Mouse (Mus musculus) forebrain, embryonic 12.5 days (tissue): ENCODE data around the gene Adgrl2. TPM values are rescaled to one million over a fixed set of nuclear protein-coding genes. Genes with fewer than 3 reads are reported as not detected.

Source experiments
- ATAC-seq: fragments of 200-750 bp; cut with Nextera tagmentation; 2 replicates; pipeline ENCODE4 v1.8.0; 2017; ENCODE audit warnings: moderate TSS enrichment; ENCODE audit not compliant: low FRiP score
- H3K27ac ChIP-seq: fragments of 300-500 bp; sonication (generic); 2 replicates; pipeline ENCODE4 v1.5.1; 2016; ENCODE audit warnings: mild to moderate bottlenecking
- H3K27me3 ChIP-seq: fragments of 300-500 bp; sonication (generic); 2 replicates; pipeline ENCODE4 v1.6.1; 2016; ENCODE audit warnings: mild to moderate bottlenecking
- H3K36me3 ChIP-seq: fragments of 300-500 bp; sonication (generic); replicated peaks from 2 replicates; pipeline ENCODE4 v1.6.1; 2016; ENCODE audit warnings: mild to moderate bottlenecking
- H3K4me1 ChIP-seq: fragments of 300-500 bp; sonication (generic); 2 replicates; pipeline ENCODE4 v1.6.1; 2016
- H3K4me2 ChIP-seq: fragments of 300-500 bp; sonication (generic); 2 replicates; pipeline ENCODE4 v1.6.1; 2016; ENCODE audit warnings: mild to moderate bottlenecking, moderate library complexity
- H3K4me3 ChIP-seq: fragments of 300-500 bp; sonication (generic); replicated peaks from 2 replicates; pipeline ENCODE4 v1.5.1; 2016; ENCODE audit warnings: mild to moderate bottlenecking
- H3K9ac ChIP-seq: fragments of 300-500 bp; sonication (generic); 2 replicates; pipeline ENCODE4 v1.6.1; 2016; ENCODE audit warnings: mild to moderate bottlenecking
- H3K9me3 ChIP-seq: fragments of 300-500 bp; sonication (generic); 2 replicates; pipeline ENCODE4 v1.6.1; 2016
- WGBS: fragments of 180-500 bp; shearing (Covaris S2); methylation state at CpG from one replicate; pipeline ENCODE4 v1.1.7; 2016; 5-methylcytosine and 5-hydroxymethylcytosine counted together
- polyA plus RNA-seq: library from polyadenylated mRNA; unstranded; fragments of >200 nt; fragmentation: Nextera tagmentation; extraction: Ambion mirVana; gene quantifications from 2 replicates; pipeline ENCODE4 v1.2.1, GENCODE M21; 2016

Adgrl2 gene
- polyA plus RNA-seq, 1 experiment from 2014 or later = 104 TPM

GRCm38 (mm10) chr3:148945534-148945933 lies 44.8 kb downstream of the Adgrl2 start:
- Histone ChIP-seq H3K4me2 (peak overlapping the region; percentile 11; the same call in 1 of the 2 replicates), H3K27ac (0 out of 2 replicates have a peak overlapping the region, but pooled peaks have one; percentile 4), H3K9me3 (no peaks in the 10 kb centered on the region), H3K36me3 (no peaks in the 10 kb centered on the region), H3K27me3 (no peaks in the 10 kb centered on the region), H3K4me3 (no peak overlapping the region), H3K4me1 (peaks cover 62% of the 10 kb centered on the region), H3K9ac (no peak overlapping the region)
- WGBS = 15% methylated on average over 8 of the region's 8 CpGs
- ATAC-seq = no peak

- Histone ChIP-seq H3K4me3 (no peak overlapping the region), H3K9ac (no peak overlapping the region), H3K27ac (peak overlapping the region; percentile 69), H3K4me1 (peaks cover 37% of the 10 kb centered on the region), H3K27me3 (no peaks in the 10 kb centered on the region), H3K36me3 (no peaks in the 10 kb centered on the region), H3K9me3 (no peaks in the 10 kb centered on the region), H3K4me2 (no peak overlapping the region)
- ATAC-seq = peak; percentile 27; the same call in 1 of the 2 replicates
- 24% methylated on average over 7 of the region's 7 CpGs for WGBS
Observed at GRCm38 (mm10) chr3:148939457-148939856, 50.9 kb downstream of the Adgrl2 start.

- Histone ChIP-seq H3K9me3 (no peaks in the 10 kb centered on the region), H3K9ac (no peak overlapping the region), H3K4me3 (no peak overlapping the region), H3K27ac (no peak overlapping the region), H3K27me3 (no peaks in the 10 kb centered on the region), H3K4me2 (no peak overlapping the region), H3K36me3 (no peaks in the 10 kb centered on the region), H3K4me1 (peaks cover 18% of the 10 kb centered on the region)
- ATAC-seq = peak; percentile 31; the same call in 1 of the 2 replicates
- WGBS = 86% methylated on average over 9 of the region's 9 CpGs
Observed at GRCm38 (mm10) chr3:148935056-148935455, 55.3 kb downstream of the Adgrl2 start.

- H3K27ac ChIP-seq = no peak overlapping the region
- H3K9me3 ChIP-seq = no peaks in the 10 kb centered on the region
- H3K9ac ChIP-seq = no peak overlapping the region
- H3K4me1 ChIP-seq = peaks cover 11% of the 10 kb centered on the region
- no peak overlapping the region for H3K4me3 ChIP-seq
- ATAC-seq = no peak
- no peaks in the 10 kb centered on the region for H3K36me3 ChIP-seq
- H3K27me3 ChIP-seq = no peaks in the 10 kb centered on the region
- H3K4me2 ChIP-seq = no peak overlapping the region
- WGBS = 80% methylated on average over 5 of the region's 5 CpGs
Observed at GRCm38 (mm10) chr3:148934279-148934678, 56.1 kb downstream of the Adgrl2 start.

GRCm38 (mm10) chr3:148933160-148933559 lies 57.2 kb downstream of the Adgrl2 start:
- Histone ChIP-seq H3K4me1 (peaks cover 8% of the 10 kb centered on the region), H3K27ac (no peak overlapping the region), H3K36me3 (no peaks in the 10 kb centered on the region), H3K4me2 (no peak overlapping the region), H3K27me3 (no peaks in the 10 kb centered on the region), H3K9ac (no peak overlapping the region), H3K9me3 (no peaks in the 10 kb centered on the region), H3K4me3 (no peak overlapping the region)
- no peak for ATAC-seq
- 83% methylated on average over 6 of the region's 6 CpGs for WGBS

GRCm38 (mm10) chr3:148930913-148931312 lies 59.4 kb downstream of the Adgrl2 start:
- H3K9ac ChIP-seq = no peak overlapping the region
- H3K4me1 ChIP-seq = peaks cover 12% of the 10 kb centered on the region
- 82% methylated on average over 6 of the region's 6 CpGs for WGBS
- H3K27me3 ChIP-seq = no peaks in the 10 kb centered on the region
- H3K4me2 ChIP-seq = no peak overlapping the region
- no peaks in the 10 kb centered on the region for H3K36me3 ChIP-seq
- H3K4me3 ChIP-seq = no peak overlapping the region
- ATAC-seq = no peak
- no peaks in the 10 kb centered on the region for H3K9me3 ChIP-seq
- no peak overlapping the region for H3K27ac ChIP-seq

- Histone ChIP-seq H3K27ac (no peak overlapping the region), H3K9me3 (no peaks in the 10 kb centered on the region), H3K4me3 (no peak overlapping the region), H3K27me3 (no peaks in the 10 kb centered on the region), H3K36me3 (no peaks in the 10 kb centered on the region), H3K9ac (no peak overlapping the region), H3K4me1 (peaks cover 30% of the 10 kb centered on the region), H3K4me2 (no peak overlapping the region)
- WGBS = 65% methylated on average over 3 of the region's 3 CpGs
- no peak for ATAC-seq
Observed at GRCm38 (mm10) chr3:148926330-148926729, 64.0 kb downstream of the Adgrl2 start.

GRCm38 (mm10) chr3:148922618-148923095 lies 67.7 kb downstream of the Adgrl2 start:
- 43% methylated on average over 14 of the region's 14 CpGs for WGBS
- peak; percentile 65; the same call in 1 of the 2 replicates for ATAC-seq
- H3K36me3 ChIP-seq = no peaks in the 10 kb centered on the region
- no peaks in the 10 kb centered on the region for H3K27me3 ChIP-seq
- H3K4me2 ChIP-seq = peak overlapping the region; percentile 50
- H3K27ac ChIP-seq = peak overlapping the region; percentile 50; the same call in 1 of the 2 replicates
- no peaks in the 10 kb centered on the region for H3K9me3 ChIP-seq
- H3K4me1 ChIP-seq = peaks cover 33% of the 10 kb centered on the region
- peak overlapping the region; percentile 12; the same call in 1 of the 2 replicates for H3K9ac ChIP-seq
- peak overlapping the region; percentile 27 for H3K4me3 ChIP-seq

GRCm38 (mm10) chr3:148921966-148922587 lies 68.3 kb downstream of the Adgrl2 start:
- no peaks in the 10 kb centered on the region for H3K27me3 ChIP-seq
- H3K4me2 ChIP-seq = peak overlapping the region; percentile 50
- H3K9ac ChIP-seq = no peak overlapping the region
- 44% methylated on average over 13 of the region's 13 CpGs for WGBS
- H3K4me3 ChIP-seq = peak overlapping the region; percentile 27
- ATAC-seq = peak; percentile 45; the same call in 1 of the 2 replicates
- no peaks in the 10 kb centered on the region for H3K9me3 ChIP-seq
- peaks cover 34% of the 10 kb centered on the region for H3K4me1 ChIP-seq
- H3K36me3 ChIP-seq = no peaks in the 10 kb centered on the region
- H3K27ac ChIP-seq = no peak overlapping the region

GRCm38 (mm10) chr3:148920881-148921280 lies 69.5 kb downstream of the Adgrl2 start:
- peaks cover 39% of the 10 kb centered on the region for H3K4me1 ChIP-seq
- H3K9ac ChIP-seq = no peak overlapping the region
- no peaks in the 10 kb centered on the region for H3K36me3 ChIP-seq
- H3K27me3 ChIP-seq = no peaks in the 10 kb centered on the region
- WGBS = 53% methylated on average over 6 of the region's 6 CpGs
- H3K27ac ChIP-seq = no peak overlapping the region
- no peak overlapping the region for H3K4me3 ChIP-seq
- no peaks in the 10 kb centered on the region for H3K9me3 ChIP-seq
- ATAC-seq = no peak
- no peak overlapping the region for H3K4me2 ChIP-seq

- Histone ChIP-seq H3K9me3 (no peaks in the 10 kb centered on the region), H3K4me1 (peaks cover 55% of the 10 kb centered on the region), H3K4me2 (no peak overlapping the region), H3K4me3 (no peak overlapping the region), H3K27ac (no peak overlapping the region), H3K9ac (no peak overlapping the region), H3K36me3 (no peaks in the 10 kb centered on the region), H3K27me3 (no peaks in the 10 kb centered on the region)
- ATAC-seq = no peak
- WGBS = 88% methylated on average over 5 of the region's 5 CpGs
Observed at GRCm38 (mm10) chr3:148918425-148918824, 71.9 kb downstream of the Adgrl2 start.

GRCm38 (mm10) chr3:148917837-148918236 lies 72.5 kb downstream of the Adgrl2 start:
- Histone ChIP-seq H3K4me3 (no peak overlapping the region), H3K27me3 (no peaks in the 10 kb centered on the region), H3K36me3 (no peaks in the 10 kb centered on the region), H3K9me3 (no peaks in the 10 kb centered on the region), H3K4me1 (peaks cover 55% of the 10 kb centered on the region), H3K27ac (no peak overlapping the region), H3K4me2 (no peak overlapping the region), H3K9ac (no peak overlapping the region)
- no peak for ATAC-seq
- WGBS = 86% methylated on average over 7 of the region's 7 CpGs

GRCm38 (mm10) chr3:148916226-148916625 lies 74.1 kb downstream of the Adgrl2 start:
- Histone ChIP-seq H3K27me3 (no peaks in the 10 kb centered on the region), H3K4me3 (no peak overlapping the region), H3K9ac (no peak overlapping the region), H3K9me3 (no peaks in the 10 kb centered on the region), H3K4me2 (no peak overlapping the region), H3K4me1 (peaks cover 43% of the 10 kb centered on the region), H3K36me3 (no peaks in the 10 kb centered on the region), H3K27ac (0 out of 2 replicates have a peak overlapping the region, but pooled peaks have one; percentile 13)
- no peak for ATAC-seq
- WGBS = 48% methylated on average over 5 of the region's 5 CpGs
